ENCODE assay signal across 9 mouse cellular contexts in the genomic region with DNA sequence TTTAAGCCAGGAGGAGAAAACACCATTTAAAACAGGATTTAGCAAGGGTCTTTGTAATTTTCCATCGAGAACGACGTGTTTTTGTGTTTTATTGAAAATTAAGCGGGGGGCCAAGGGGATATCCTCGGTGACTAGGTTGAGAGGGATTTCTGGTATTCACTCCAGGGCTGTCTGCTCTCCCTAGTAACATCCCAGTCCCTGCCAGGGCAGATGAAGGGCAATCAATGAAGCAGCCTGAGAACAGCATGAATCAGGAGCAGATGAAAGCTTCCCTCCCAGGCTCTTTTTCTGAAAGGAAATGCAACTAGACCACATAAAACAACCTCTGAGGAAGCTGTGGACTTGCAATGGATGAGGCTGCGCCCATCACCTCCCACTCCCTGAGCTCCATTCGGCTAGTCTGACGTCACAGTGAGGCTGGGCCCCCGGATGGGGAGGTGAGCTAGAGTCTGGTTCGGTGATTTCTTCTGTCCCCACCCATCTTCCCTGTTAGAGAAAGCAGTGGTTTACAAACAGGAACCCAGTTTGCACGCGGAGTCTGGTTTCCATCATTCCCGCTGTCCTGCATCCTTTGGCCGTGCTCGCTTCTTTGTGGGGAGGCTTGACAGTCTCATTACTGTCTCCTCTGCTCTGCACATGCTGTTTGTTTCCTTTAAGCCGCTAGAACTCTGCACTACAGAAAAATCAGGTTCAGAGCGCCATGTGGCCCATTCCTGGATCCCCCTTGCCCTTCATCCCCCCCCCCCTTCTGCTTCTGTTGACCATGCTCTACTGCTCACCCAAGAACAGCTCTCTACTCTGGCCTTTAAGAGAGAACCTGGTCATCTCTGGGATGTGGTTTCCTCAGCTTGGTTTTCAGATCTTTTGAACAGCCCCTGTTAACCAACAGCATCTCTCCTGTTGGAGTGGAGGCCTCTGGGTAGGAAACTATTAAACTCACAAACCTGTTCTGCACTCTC. TPM values are rescaled to one million over a fixed set of nuclear protein-coding genes. Genes with fewer than 3 reads are reported as not detected.
DNase-seq lines count a peak whose midpoint lies in the region; ATAC-seq and TF ChIP-seq lines count a peak whose summit lies in the region.
"Had no signal": no experiment of that assay in that cellular context is flagged by ENCODE, and none has a peak within 500 bp of the region (broad histone marks: within the 10 kb centered on the region; RNA-seq: fewer than 3 reads in every experiment).

No protein-coding gene starts in this region.

- peak; percentile 51 for ATAC-seq in hindbrain, postnatal 0 days
- ATAC-seq in hindbrain, embryonic 11.5 days (ENCODE audit: low FRiP score): no peak
- no peak for ATAC-seq in embryonic facial prominence, embryonic 13.5 days (ENCODE audit: insufficient number of reproducible peaks, insufficient read depth, low FRiP score, low TSS enrichment, low read depth)
- ATAC-seq in midbrain, embryonic 14.5 days (ENCODE audit: low FRiP score, low TSS enrichment): 0 out of 2 replicates have a peak, but pooled peaks have one; percentile 12

- 47% methylated on average over 17 of the region's 17 CpGs for whole genome bisulfite sequencing in hindbrain, postnatal 0 days
- 57% methylated on average over 17 of the region's 17 CpGs for whole genome bisulfite sequencing in hindbrain, embryonic 11.5 days
- 46% methylated on average over 17 of the region's 17 CpGs for WGBS in embryonic facial prominence, embryonic 13.5 days
- WGBS in midbrain, embryonic 14.5 days: 50% methylated on average over 17 of the region's 17 CpGs

- no peak overlapping the region for H3K4me2 ChIP-seq in hindbrain, postnatal 0 days (ENCODE audit: low read depth, low read length)
- H3K4me2 ChIP-seq in hindbrain, embryonic 11.5 days (replicated peaks; ENCODE audit: low read depth, low read length): no peak overlapping the region
- peak overlapping the region; percentile 40 for H3K4me2 ChIP-seq in embryonic facial prominence, embryonic 13.5 days
- H3K4me2 ChIP-seq in midbrain, embryonic 14.5 days (ENCODE audit: low read length): no peak overlapping the region

- no peaks in the 10 kb centered on the region for H3K27me3 ChIP-seq in hindbrain, postnatal 0 days (ENCODE audit: insufficient read depth, low read length)
- no peaks in the 10 kb centered on the region for H3K27me3 ChIP-seq in hindbrain, embryonic 11.5 days (ENCODE audit: control insufficient read depth, insufficient read depth, low read length)
- H3K27me3 ChIP-seq in embryonic facial prominence, embryonic 13.5 days: no peaks in the 10 kb centered on the region
- no peaks in the 10 kb centered on the region for H3K27me3 ChIP-seq in midbrain, embryonic 14.5 days (ENCODE audit: control insufficient read depth, insufficient read depth, low read length)

- TF ChIP-seq CTCF in hindbrain, postnatal 0 days (IDR thresholded peaks at IDR 0.05; ENCODE audit: low read depth): no peak

- in situ Hi-C loops in ES-E14 (cut with MboI; ENCODE audit: low sequenced_read_pairs in 2 of 2, unreplicated experiment in 2 of 2): no loop called here

- H3K27ac ChIP-seq in hindbrain, postnatal 0 days: peak overlapping the region; percentile 49; the same call in 1 of the 2 replicates
- H3K27ac ChIP-seq in hindbrain, embryonic 11.5 days (ENCODE audit: low read depth, low read length): no peak overlapping the region
- no peak overlapping the region for H3K27ac ChIP-seq in ES-E14 (ENCODE audit: insufficient read depth, low read depth, low read length, poor library complexity, severe bottlenecking)
- H3K27ac ChIP-seq in embryonic facial prominence, embryonic 13.5 days: no peak overlapping the region
- H3K27ac ChIP-seq in midbrain, embryonic 14.5 days (replicated peaks; ENCODE audit: low read depth, low read length): no peak overlapping the region

- H3K9me3 ChIP-seq in hindbrain, postnatal 0 days (ENCODE audit: low read length): no peaks in the 10 kb centered on the region
- no peaks in the 10 kb centered on the region for H3K9me3 ChIP-seq in hindbrain, embryonic 11.5 days (ENCODE audit: control insufficient read depth, low read length)
- no peaks in the 10 kb centered on the region for H3K9me3 ChIP-seq in ES-E14 (ENCODE audit: control insufficient read depth, insufficient read depth, low read depth, low read length)
- no peaks in the 10 kb centered on the region for H3K9me3 ChIP-seq in embryonic facial prominence, embryonic 13.5 days
- H3K9me3 ChIP-seq in midbrain, embryonic 14.5 days (ENCODE audit: control insufficient read depth, low read length): no peaks in the 10 kb centered on the region

- no peak overlapping the region for H3K4me3 ChIP-seq in hindbrain, postnatal 0 days (ENCODE audit: low read length)
- no peak overlapping the region for H3K4me3 ChIP-seq in hindbrain, embryonic 11.5 days (ENCODE audit: low read depth, low read length)
- H3K4me3 ChIP-seq in ES-E14 (ENCODE audit: insufficient read depth in 1 of 2, low read depth in 1 of 2, low read length in 2 of 2, poor library complexity in 1 of 2, severe bottlenecking in 1 of 2): no peak overlapping the region
- no peak overlapping the region for H3K4me3 ChIP-seq in embryonic facial prominence, embryonic 13.5 days
- no peak overlapping the region for H3K4me3 ChIP-seq in midbrain, embryonic 14.5 days (replicated peaks; ENCODE audit: low read depth, low read length)

- DNase-seq in hindbrain, postnatal 0 days (ENCODE audit: low spot score): no peak
- DNase-seq in hindbrain, embryonic 11.5 days (ENCODE audit: low spot score): no peak
- DNase-seq in ES-E14 (ENCODE audit: low read depth, low spot score): peak; percentile 9
- DNase-seq in midbrain, embryonic 14.5 days: peak; percentile 26
- DNase-seq in layer of hippocampus, postnatal 14 days (ENCODE audit: low spot score in 2 of 2): no peak
- DNase-seq in spleen, adult 18-20 months: no peak
- DNase-seq in layer of hippocampus, adult 9-10 months (ENCODE audit: low spot score): no peak
- DNase-seq: lung, postnatal 10 days had no signal

- no peak overlapping the region for H3K9ac ChIP-seq in hindbrain, postnatal 0 days (replicated peaks; ENCODE audit: low read length)
- H3K9ac ChIP-seq in hindbrain, embryonic 11.5 days (ENCODE audit: low read depth, low read length): no peak overlapping the region
- no peak overlapping the region for H3K9ac ChIP-seq in ES-E14 (ENCODE audit: insufficient read depth, low read depth, low read length, poor library complexity, severe bottlenecking)
- H3K9ac ChIP-seq in embryonic facial prominence, embryonic 13.5 days: no peak overlapping the region
- H3K9ac ChIP-seq in midbrain, embryonic 14.5 days (replicated peaks; ENCODE audit: low read length): no peak overlapping the region

- no peaks in the 10 kb centered on the region for H3K4me1 ChIP-seq in hindbrain, postnatal 0 days (ENCODE audit: insufficient read depth, low read length)
- H3K4me1 ChIP-seq in hindbrain, embryonic 11.5 days (replicated peaks; ENCODE audit: control insufficient read depth, insufficient read depth, low read length): no peaks in the 10 kb centered on the region
- H3K4me1 ChIP-seq in ES-E14 (ENCODE audit: control insufficient read depth in 2 of 2, insufficient read depth in 2 of 2, low read length in 2 of 2, poor library complexity in 1 of 2): no peaks in the 10 kb centered on the region
- peaks cover 6% of the 10 kb centered on the region for H3K4me1 ChIP-seq in embryonic facial prominence, embryonic 13.5 days
- H3K4me1 ChIP-seq in midbrain, embryonic 14.5 days (ENCODE audit: control insufficient read depth, insufficient read depth, low read length): no peaks in the 10 kb centered on the region

- H3K36me3 ChIP-seq in hindbrain, postnatal 0 days (ENCODE audit: insufficient read depth, low read length): no peaks in the 10 kb centered on the region
- H3K36me3 ChIP-seq in hindbrain, embryonic 11.5 days (ENCODE audit: control insufficient read depth, insufficient read depth, low read length): no peaks in the 10 kb centered on the region
- no peaks in the 10 kb centered on the region for H3K36me3 ChIP-seq in ES-E14 (ENCODE audit: control insufficient read depth, insufficient read depth, low read length, poor library complexity, severe bottlenecking)
- H3K36me3 ChIP-seq in embryonic facial prominence, embryonic 13.5 days: no peaks in the 10 kb centered on the region
- H3K36me3 ChIP-seq in midbrain, embryonic 14.5 days (ENCODE audit: control insufficient read depth, insufficient read depth, low read length): no peaks in the 10 kb centered on the region

TF ChIP-seq in ES-E14, 5 proteins besides CTCF, POLR2A, EP300 and RAD21:
- no peak for TF ChIP-seq CHD2 (IDR thresholded peaks at IDR 0.05; ENCODE audit: low read depth, low read length)
- TF ChIP-seq HCFC1 (IDR thresholded peaks at IDR 0.05; ENCODE audit: borderline replicate concordance, insufficient read depth, low read length): no peak
- TF ChIP-seq MAFK (IDR thresholded peaks at IDR 0.05; ENCODE audit: insufficient read depth, low read depth, low read length): no peak
- no peak for TF ChIP-seq ZC3H11A (IDR thresholded peaks at IDR 0.05; ENCODE audit: borderline replicate concordance, low read depth, low read length)
- no peak for TF ChIP-seq ZNF384 (IDR thresholded peaks at IDR 0.05; ENCODE audit: low read depth, low read length)

RNA-seq across cellular contexts. Expression of a gene that starts 27.5 kb away (rescaled TPM):
- total RNA-seq in hindbrain, postnatal 0 days (2014; rRNA removed): 27.3 and 33.7 TPM in 2 replicates
- 9.0 and 9.7 TPM in 2 replicates for polyA plus RNA-seq in hindbrain, postnatal 0 days (2015; fragmentation: Nextera tagmentation; extraction: Ambion mirVana)
- polyA plus RNA-seq in hindbrain, embryonic 11.5 days (2014; fragmentation: Nextera tagmentation; extraction: Ambion mirVana): 1.1 and 2.3 TPM in 2 replicates
- 0.05 and 0.36 TPM in 2 replicates for total RNA-seq in ES-E14 (2012; rRNA removed)
- 0.59 and 0.61 TPM in 2 replicates for polyA plus RNA-seq in embryonic facial prominence, embryonic 13.5 days (2015; fragmentation: Nextera tagmentation; extraction: Ambion mirVana)
- polyA plus RNA-seq in midbrain, embryonic 14.5 days (2014; fragmentation: Nextera tagmentation; extraction: Ambion mirVana): 9.6 and 13.8 TPM in 2 replicates
- total RNA-seq in layer of hippocampus, postnatal 14 days (2021): 10 to 100 TPM; 23.0 to 26.1 TPM

Comparison
In these comparisons a context has a peak if more than half of its experiments do, and no peak if none do; other contexts are left out.
1. ATAC-seq: peak in hindbrain, postnatal 0 days (single experiment) and midbrain, embryonic 14.5 days (single experiment); none in hindbrain, embryonic 11.5 days (single experiment) and embryonic facial prominence, embryonic 13.5 days (single experiment).
2. DNase-seq: peak in ES-E14 (single experiment) and midbrain, embryonic 14.5 days (single experiment); none in hindbrain, postnatal 0 days (single experiment), hindbrain, embryonic 11.5 days (single experiment), layer of hippocampus, postnatal 14 days (0 of 2), spleen, adult 18-20 months (0 of 2) and layer of hippocampus, adult 9-10 months (single experiment).